Mouse (Mus musculus) megakaryocyte, embryonic 14.5 days (primary cell): ENCODE measurements at regions not wholly inside any gene's neighbourhood (a gene's known extent, or its start where the extent isn't known, plus 50 kb on each side); places are given as distances from the start of the nearest gene placed in this dataset.

Experiments used
- FLI1 ChIP-seq: IDR thresholded peaks from 2 replicates; pipeline ENCODE4 v1.6.1; 2012; ENCODE audit warnings: low read length, inconsistent platforms, mixed read lengths
- GATA1 ChIP-seq: IDR thresholded peaks from 3 replicates; pipeline ENCODE4 v1.6.1; 2012; ENCODE audit warnings: mixed read lengths, low read length, inconsistent platforms, borderline replicate concordance

GRCm38 (mm10) chr14:104372776-104373175 lies 95.0 kb downstream of the Pou4f1 start:
- TF ChIP-seq FLI1 (no peak), GATA1 (no peak)
